Mouse (Mus musculus) kidney, adult 2 months (tissue): Measurements from ENCODE around the gene Hs1bp3.

ENCODE experiments used
- CTCF ChIP-seq: fragments of 200-500 bp; conservative IDR thresholded peaks from 2 replicates; pipeline ENCODE4 v1.5.1; 2011; ENCODE audit warnings: low read depth, mild to moderate bottlenecking, control low read depth, low read length, moderate library complexity, mixed read lengths; ENCODE audit not compliant: insufficient read depth, insufficient read length
- POLR2A ChIP-seq: fragments of 200-500 bp; IDR thresholded peaks from one replicate; pipeline ENCODE4 v1.6.1; 2011; ENCODE audit warnings: low read depth, low read length, control low read depth

GRCm38 (mm10) chr12:8338918-8339317 is 25.7 kb downstream of the Hs1bp3 start:
- TF ChIP-seq CTCF (no peak), POLR2A (no peak)
